Mouse (Mus musculus) heart, adult 8-10 months (tissue): ENCODE results near the gene Tmem243. TPM values are rescaled to one million over a fixed set of nuclear protein-coding genes. Genes with fewer than 3 reads are reported as not detected.
"Not testable (repeated sequence)": the region's sequence is repeated elsewhere in the genome, so short reads cannot be mapped to it uniquely, and the experiment has no call there.

Source experiments
- DNase-seq: peaks from one replicate; pipeline ENCODE4 v3.0.0; 2022; ENCODE audit warnings: low spot score
- total RNA-seq, 4 experiments: library from RNA; stranded (reverse); gene quantifications; 2 replicates each; pipeline ENCODE4 v1.2.4; 2022

Tmem243 gene
- total RNA-seq, 4 experiments from 2014 or later: 9.6 to 12.6 (median 10.1) TPM

DNA sequence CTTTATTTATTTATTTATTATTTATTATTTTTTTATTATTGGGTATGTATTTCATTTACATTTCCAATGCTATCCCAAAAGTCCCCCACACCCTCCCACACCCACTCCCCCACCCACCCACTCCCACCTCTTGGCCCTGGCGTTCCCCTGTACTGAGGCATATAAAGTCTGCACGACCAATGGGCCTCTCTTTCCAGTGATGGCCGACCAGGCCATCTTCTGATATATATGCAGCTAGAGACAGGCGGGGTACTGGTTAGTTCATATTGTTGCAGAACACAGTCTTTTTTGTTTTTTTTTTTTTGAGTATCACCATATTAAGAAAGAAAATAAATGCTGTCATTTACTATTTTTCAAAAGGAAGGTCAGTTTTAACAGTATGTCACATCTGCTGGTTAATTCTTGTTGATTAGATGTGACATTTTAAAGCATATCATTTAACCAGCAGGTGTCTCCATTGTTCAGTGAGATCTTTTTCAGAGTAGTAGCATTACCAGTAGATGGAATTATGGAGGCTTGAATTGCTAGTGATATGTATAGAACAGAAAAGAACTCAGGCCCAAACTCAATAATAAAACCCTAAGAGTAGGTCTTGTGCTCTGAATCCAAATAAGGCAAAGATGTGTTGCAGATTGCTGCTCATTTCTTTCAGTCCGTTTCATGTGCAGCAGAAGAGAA, 69.0 kb downstream of the Tmem243 start:
- not testable (repeated sequence) for DNase-seq

DNA sequence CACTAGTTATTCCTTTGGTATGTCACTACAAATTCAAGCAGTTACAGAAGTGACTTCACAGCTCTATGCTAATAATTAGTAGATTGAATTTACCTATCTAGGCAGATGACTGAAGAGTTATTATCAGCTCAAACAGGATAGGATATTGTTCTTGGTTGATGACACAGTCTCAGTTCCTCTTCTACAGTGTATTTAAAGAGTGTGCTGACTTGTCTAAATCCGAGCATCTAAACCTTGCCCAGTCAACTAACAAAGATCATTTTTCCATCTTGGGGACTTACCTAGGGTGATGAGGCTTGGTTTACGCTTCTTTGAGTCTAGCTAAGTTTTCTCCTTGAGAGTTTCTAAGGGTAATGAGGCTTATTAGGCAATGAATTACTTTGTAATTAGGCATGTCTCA, 72.8 kb downstream of the Tmem243 start:
- no peak for DNase-seq

DNA sequence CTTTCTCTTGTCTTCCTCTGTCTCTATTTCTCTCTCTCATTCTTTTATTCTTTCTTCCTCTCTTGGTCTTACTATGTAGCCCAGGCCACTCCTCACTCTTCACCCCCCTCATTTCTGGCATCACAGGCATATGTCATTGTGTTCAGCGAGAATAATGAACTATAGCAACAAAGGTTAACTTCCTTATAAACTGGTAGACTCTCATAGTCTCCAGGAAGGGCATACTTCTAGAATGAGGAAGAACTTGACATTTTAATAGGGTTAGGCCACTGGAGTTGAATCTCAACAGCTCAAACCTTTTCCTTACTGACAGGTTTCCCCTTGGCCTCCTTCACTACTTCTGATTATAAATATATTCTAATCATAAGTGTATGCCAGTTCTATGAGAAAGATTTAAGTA, 86.0 kb downstream of the Tmem243 start:
- no peak for DNase-seq

Other genes with a start within 250 kb of the Tmem243 start
- 10 to 100 TPM; 20.1 to 27.8 (median 21.8) TPM for gene Abcb4, start 207.0 kb upstream of the Tmem243 start, total RNA-seq
- 10 to 100 TPM; 19.7 to 23.7 (median 22.5) TPM for gene Crot, start 103.3 kb upstream of the Tmem243 start, total RNA-seq
- gene Dmtf1, start 61.1 kb downstream of the Tmem243 start, total RNA-seq: 10 to 100 TPM; 10.7 to 13.0 (median 11.3) TPM
- under 1 TPM; 0.14 to 0.35 (median 0.28) TPM for gene 9330182L06Rik, start 165.4 kb downstream of the Tmem243 start, total RNA-seq